Mouse (Mus musculus) embryonic fibroblast, embryonic 13.5 days (primary cell): ENCODE measurements at regions not wholly inside any gene's neighbourhood (a gene's known extent, or its start where the extent isn't known, plus 50 kb on each side); places are given as distances from the start of the nearest gene placed in this dataset.

Experiments used
- CTCF ChIP-seq: IDR thresholded peaks from 2 replicates; pipeline ENCODE4 v1.5.1; 2011; ENCODE audit warnings: mild to moderate bottlenecking, control low read depth, low read length, moderate library complexity, borderline replicate concordance; ENCODE audit not compliant: insufficient read depth
- POLR2A ChIP-seq: IDR thresholded peaks from 2 replicates; pipeline ENCODE4 v1.6.1; 2011; ENCODE audit warnings: low read depth, mild to moderate bottlenecking, control low read depth, low read length, moderate library complexity

GRCm38 (mm10) chr12:25210597-25210996, 113.7 kb upstream of the Id2 start:
- no peak for TF ChIP-seq CTCF
- TF ChIP-seq POLR2A: no peak
